Mouse (Mus musculus): ENCODE measurements around the gene Cdh13. TPM values are rescaled to one million over a fixed set of nuclear protein-coding genes. Genes with fewer than 3 reads are reported as not detected.
A peak's percentile ranks its signal among the peaks of the same experiment; 100 is the strongest.

Gene Cdh13
- polyA plus RNA-seq, 1 experiment from 2014 or later = 63.9 TPM

- no peak overlapping the region for H3K4me2 ChIP-seq
- no peaks in the 10 kb centered on the region for H3K27me3 ChIP-seq
- ATAC-seq (replicated peaks; ENCODE audit: insufficient number of reproducible peaks, insufficient read depth, low FRiP score, low read depth) = no peak
- H3K36me3 ChIP-seq = no peaks in the 10 kb centered on the region
- 85% methylated on average over 4 of the region's 4 CpGs for WGBS
- H3K4me3 ChIP-seq = no peak overlapping the region
- H3K27ac ChIP-seq = no peak overlapping the region
- no peaks in the 10 kb centered on the region for H3K4me1 ChIP-seq (replicated peaks)
- H3K9ac ChIP-seq = no peak overlapping the region
- H3K9me3 ChIP-seq (replicated peaks) = no peaks in the 10 kb centered on the region
Measured at GRCm38 (mm10) chr8:118416811-118417355, 133.3 kb downstream of the Cdh13 start.

GRCm38 (mm10) chr8:118422624-118423023 lies 139.1 kb downstream of the Cdh13 start:
- Histone ChIP-seq H3K4me2 (no peak overlapping the region), H3K27me3 (no peaks in the 10 kb centered on the region), H3K9ac (no peak overlapping the region), H3K4me1 (replicated peaks) (peaks cover 9% of the 10 kb centered on the region), H3K27ac (0 out of 2 replicates have a peak overlapping the region, but pooled peaks have one; percentile 4), H3K4me3 (no peak overlapping the region), H3K36me3 (no peaks in the 10 kb centered on the region), H3K9me3 (replicated peaks) (no peaks in the 10 kb centered on the region)
- peak; percentile 35; the same call in 1 of the 2 replicates for ATAC-seq (replicated peaks; ENCODE audit: insufficient number of reproducible peaks, insufficient read depth, low FRiP score, low read depth)
- 48% methylated on average over 10 of the region's 10 CpGs for WGBS

GRCm38 (mm10) chr8:118428941-118429340 lies 145.4 kb downstream of the Cdh13 start:
- H3K4me2 ChIP-seq = no peak overlapping the region
- 70% methylated on average over 7 of the region's 7 CpGs for WGBS
- H3K4me1 ChIP-seq (replicated peaks) = no peaks in the 10 kb centered on the region
- no peak overlapping the region for H3K9ac ChIP-seq
- no peaks in the 10 kb centered on the region for H3K9me3 ChIP-seq (replicated peaks)
- H3K4me3 ChIP-seq = no peak overlapping the region
- no peak overlapping the region for H3K27ac ChIP-seq
- no peaks in the 10 kb centered on the region for H3K27me3 ChIP-seq
- H3K36me3 ChIP-seq = no peaks in the 10 kb centered on the region
- no peak for ATAC-seq (replicated peaks; ENCODE audit: insufficient number of reproducible peaks, insufficient read depth, low FRiP score, low read depth)

GRCm38 (mm10) chr8:118431731-118432440 lies 148.4 kb downstream of the Cdh13 start:
- Histone ChIP-seq H3K4me1 (replicated peaks) (no peaks in the 10 kb centered on the region), H3K27ac (no peak overlapping the region), H3K4me3 (no peak overlapping the region), H3K4me2 (no peak overlapping the region), H3K9ac (no peak overlapping the region), H3K9me3 (replicated peaks) (no peaks in the 10 kb centered on the region), H3K36me3 (no peaks in the 10 kb centered on the region), H3K27me3 (no peaks in the 10 kb centered on the region)
- WGBS = 74% methylated on average over 11 of the region's 11 CpGs
- no peak for ATAC-seq (replicated peaks; ENCODE audit: insufficient number of reproducible peaks, insufficient read depth, low FRiP score, low read depth)

GRCm38 (mm10) chr8:118433553-118434180 lies 150.1 kb downstream of the Cdh13 start:
- H3K4me1 ChIP-seq (replicated peaks) = peaks cover 8% of the 10 kb centered on the region
- no peak overlapping the region for H3K9ac ChIP-seq
- no peaks in the 10 kb centered on the region for H3K36me3 ChIP-seq
- H3K4me2 ChIP-seq = no peak overlapping the region
- no peak for ATAC-seq (replicated peaks; ENCODE audit: insufficient number of reproducible peaks, insufficient read depth, low FRiP score, low read depth)
- H3K4me3 ChIP-seq = no peak overlapping the region
- no peaks in the 10 kb centered on the region for H3K27me3 ChIP-seq
- H3K27ac ChIP-seq = 0 out of 2 replicates have a peak overlapping the region, but pooled peaks have one; percentile 10
- no peaks in the 10 kb centered on the region for H3K9me3 ChIP-seq (replicated peaks)
- WGBS = 69% methylated on average over 3 of the region's 3 CpGs

GRCm38 (mm10) chr8:118436751-118437150 lies 153.2 kb downstream of the Cdh13 start:
- no peak overlapping the region for H3K4me3 ChIP-seq
- ATAC-seq (replicated peaks; ENCODE audit: insufficient number of reproducible peaks, insufficient read depth, low FRiP score, low read depth) = no peak
- no peak overlapping the region for H3K9ac ChIP-seq
- no peak overlapping the region for H3K4me2 ChIP-seq
- H3K4me1 ChIP-seq (replicated peaks) = peaks cover 13% of the 10 kb centered on the region
- no peak overlapping the region for H3K27ac ChIP-seq
- H3K27me3 ChIP-seq = no peaks in the 10 kb centered on the region
- 81% methylated on average over 5 of the region's 5 CpGs for WGBS
- H3K36me3 ChIP-seq = no peaks in the 10 kb centered on the region
- no peaks in the 10 kb centered on the region for H3K9me3 ChIP-seq (replicated peaks)

- no peak overlapping the region for H3K9ac ChIP-seq
- peaks cover 14% of the 10 kb centered on the region for H3K4me1 ChIP-seq (replicated peaks)
- no peak for ATAC-seq (replicated peaks; ENCODE audit: insufficient number of reproducible peaks, insufficient read depth, low FRiP score, low read depth)
- H3K9me3 ChIP-seq (replicated peaks) = no peaks in the 10 kb centered on the region
- H3K27ac ChIP-seq = no peak overlapping the region
- H3K4me2 ChIP-seq = no peak overlapping the region
- 76% methylated on average over 10 of the region's 10 CpGs for WGBS
- H3K36me3 ChIP-seq = no peaks in the 10 kb centered on the region
- H3K4me3 ChIP-seq = no peak overlapping the region
- H3K27me3 ChIP-seq = no peaks in the 10 kb centered on the region
Measured at GRCm38 (mm10) chr8:118437152-118437551, 153.6 kb downstream of the Cdh13 start.

- Histone ChIP-seq H3K4me2 (0 out of 2 replicates have a peak overlapping the region, but pooled peaks have one; percentile 6), H3K4me1 (replicated peaks) (peaks cover 14% of the 10 kb centered on the region), H3K27me3 (no peaks in the 10 kb centered on the region), H3K9ac (no peak overlapping the region), H3K4me3 (no peak overlapping the region), H3K9me3 (replicated peaks) (no peaks in the 10 kb centered on the region), H3K27ac (peak overlapping the region; percentile 47; the same call in 1 of the 2 replicates), H3K36me3 (no peaks in the 10 kb centered on the region)
- WGBS = 37% methylated on average over 3 of the region's 3 CpGs
- no peak for ATAC-seq (replicated peaks; ENCODE audit: insufficient number of reproducible peaks, insufficient read depth, low FRiP score, low read depth)
Measured at GRCm38 (mm10) chr8:118437874-118438273, 154.3 kb downstream of the Cdh13 start.

- H3K4me2 ChIP-seq = no peak overlapping the region
- WGBS = 45% methylated on average over 5 of the region's 5 CpGs
- no peak overlapping the region for H3K27ac ChIP-seq
- H3K9ac ChIP-seq = no peak overlapping the region
- no peaks in the 10 kb centered on the region for H3K27me3 ChIP-seq
- H3K9me3 ChIP-seq (replicated peaks) = no peaks in the 10 kb centered on the region
- no peak for ATAC-seq (replicated peaks; ENCODE audit: insufficient number of reproducible peaks, insufficient read depth, low FRiP score, low read depth)
- peaks cover 14% of the 10 kb centered on the region for H3K4me1 ChIP-seq (replicated peaks)
- H3K4me3 ChIP-seq = no peak overlapping the region
- H3K36me3 ChIP-seq = no peaks in the 10 kb centered on the region
Measured at GRCm38 (mm10) chr8:118439857-118440256, 156.3 kb downstream of the Cdh13 start.

- H3K4me1 ChIP-seq (replicated peaks) = peaks cover 15% of the 10 kb centered on the region; the same call in 1 of the 2 replicates
- no peak overlapping the region for H3K9ac ChIP-seq
- no peak overlapping the region for H3K4me3 ChIP-seq
- no peak for ATAC-seq (replicated peaks; ENCODE audit: insufficient number of reproducible peaks, insufficient read depth, low FRiP score, low read depth)
- 62% methylated on average over 3 of the region's 3 CpGs for WGBS
- no peaks in the 10 kb centered on the region for H3K27me3 ChIP-seq
- no peak overlapping the region for H3K27ac ChIP-seq
- H3K9me3 ChIP-seq (replicated peaks) = no peaks in the 10 kb centered on the region
- no peaks in the 10 kb centered on the region for H3K36me3 ChIP-seq
- H3K4me2 ChIP-seq = no peak overlapping the region
Measured at GRCm38 (mm10) chr8:118443361-118443760, 159.8 kb downstream of the Cdh13 start.

- H3K4me3 ChIP-seq = no peak overlapping the region
- no peak overlapping the region for H3K27ac ChIP-seq
- no peak overlapping the region for H3K9ac ChIP-seq
- no peak overlapping the region for H3K4me2 ChIP-seq
- H3K4me1 ChIP-seq (replicated peaks) = peaks cover 15% of the 10 kb centered on the region; the same call in 1 of the 2 replicates
- H3K27me3 ChIP-seq = no peaks in the 10 kb centered on the region
- no peak for ATAC-seq (replicated peaks; ENCODE audit: insufficient number of reproducible peaks, insufficient read depth, low FRiP score, low read depth)
- H3K36me3 ChIP-seq = no peaks in the 10 kb centered on the region
- no peaks in the 10 kb centered on the region for H3K9me3 ChIP-seq (replicated peaks)
- 69% methylated on average over 8 of the region's 8 CpGs for WGBS
Measured at GRCm38 (mm10) chr8:118444651-118445207, 161.2 kb downstream of the Cdh13 start.

Measured in heart, embryonic 15.5 days (tissue).